Mouse (Mus musculus) megakaryocyte progenitor cell, adult 5-6 weeks (primary cell): ENCODE data around the gene Cd6. TPM values are rescaled to one million over a fixed set of nuclear protein-coding genes. Genes with fewer than 3 reads are reported as not detected.

ENCODE experiments used
- ATAC-seq: replicated peaks from 2 replicates; pipeline ENCODE4 v1.8.0; 2016; ENCODE audit warnings: mild to moderate bottlenecking, moderate TSS enrichment, inconsistent platforms; ENCODE audit not compliant: poor library complexity
- total RNA-seq, 2 experiments: library from RNA; stranded (forward) in 1 of 2; stranded (reverse) in 1 of 2; fragments of 157-497, 149-512 nt in 1 of 2; fragments of 200-1000 nt in 1 of 2; gene quantifications; 2 replicates each; pipeline versions ENCODE4 v1.2.3 to v1.2.4; 2015 to 2017

Cd6 gene
- total RNA-seq, 2 experiments from 2014 or later = 0.69 to 1.4 TPM

DNA sequence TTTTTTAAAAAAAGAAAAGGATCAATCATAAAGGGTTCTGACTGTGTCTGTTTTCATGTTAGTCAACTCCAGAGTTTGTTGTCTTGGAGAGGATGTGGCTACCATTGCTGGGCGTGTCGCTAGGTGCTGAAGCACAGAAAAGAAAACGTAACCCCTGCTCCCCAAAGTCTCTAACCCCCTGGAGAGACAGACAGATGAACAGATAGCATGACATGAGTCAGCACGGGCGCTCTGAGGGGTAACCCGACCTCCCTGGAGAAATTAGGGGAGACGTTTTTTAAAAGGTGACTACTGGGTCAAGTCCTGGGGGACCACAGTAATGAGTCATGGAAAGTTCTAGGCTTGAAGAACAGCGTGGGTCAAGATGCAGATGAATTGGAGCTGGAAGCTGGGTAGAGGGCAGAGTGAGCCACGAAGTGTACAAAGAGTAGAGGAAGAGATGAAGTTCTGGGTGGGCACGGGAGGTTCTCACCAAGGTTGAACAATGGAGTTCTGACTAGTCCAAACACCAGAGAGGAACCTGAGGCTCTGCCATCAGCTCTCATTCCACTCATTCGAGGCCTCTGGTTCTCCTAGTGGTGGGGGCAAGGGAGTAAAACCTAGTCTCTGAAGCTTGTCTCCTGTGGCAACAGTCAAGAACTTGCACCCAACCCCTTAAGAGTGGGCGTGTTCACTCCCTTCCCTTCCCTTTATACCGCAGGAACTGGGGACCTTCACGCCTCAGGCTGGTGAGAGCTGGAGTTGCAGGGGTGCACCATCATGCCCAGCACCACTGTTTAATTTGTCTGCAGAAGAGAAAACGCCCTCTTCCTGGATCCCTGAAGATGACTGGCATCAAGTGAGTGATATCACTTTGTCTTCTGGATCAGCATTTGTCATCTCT, 9.4 kb upstream of the Cd6 start, which contains the start of gene Slc15a3:
Slc15a3 (plus strand) TSS at position 718 of the 883 bp plus-strand sequence.
- ATAC-seq = no peak

DNA sequence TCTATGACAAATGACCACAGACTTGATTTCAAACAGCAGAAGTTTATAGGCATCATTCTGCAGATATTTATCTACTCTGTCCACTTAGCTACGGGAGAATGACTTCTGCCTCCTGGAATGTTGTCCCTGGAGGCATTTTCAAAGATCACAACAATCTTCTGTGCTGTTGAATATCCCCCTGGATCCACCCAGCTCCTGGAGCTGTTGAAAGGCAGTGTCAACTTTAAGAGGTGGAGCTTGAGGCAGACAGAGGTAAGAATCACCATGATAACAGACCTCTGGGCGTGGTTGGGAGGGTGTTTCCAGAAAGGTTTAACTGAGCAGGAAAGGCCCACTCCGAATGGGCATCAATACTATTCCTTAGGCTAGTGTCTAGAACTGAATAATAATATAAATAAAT, 5.8 kb upstream of the Cd6 start:
- ATAC-seq = no peak

- 0 out of 2 replicates have a peak, but pooled peaks have one; percentile 24 for ATAC-seq
Observed at GRCm38 (mm10) chr19:10833611-10834010, 3.8 kb upstream of the Cd6 start.

DNA sequence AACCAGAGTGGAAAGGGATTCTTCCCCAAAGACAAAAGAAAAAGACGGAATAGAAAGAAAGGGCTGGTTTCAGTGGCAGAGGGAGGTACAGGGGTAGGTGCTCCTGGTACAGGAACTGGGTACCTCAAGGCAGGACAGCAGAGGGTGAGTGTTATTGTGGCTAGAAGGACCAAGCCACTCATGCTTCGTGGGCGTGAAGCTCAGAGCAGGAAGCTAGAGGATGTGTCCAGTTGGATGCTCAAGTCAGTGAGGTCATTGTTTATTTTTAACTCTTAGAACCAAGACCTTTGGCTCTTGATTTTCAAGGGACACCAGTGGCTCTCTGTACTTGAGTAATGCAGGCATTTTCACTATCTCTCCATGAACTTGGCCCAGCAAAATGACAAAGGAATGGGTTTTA, 2.2 kb upstream of the Cd6 start:
- no peak for ATAC-seq

DNA sequence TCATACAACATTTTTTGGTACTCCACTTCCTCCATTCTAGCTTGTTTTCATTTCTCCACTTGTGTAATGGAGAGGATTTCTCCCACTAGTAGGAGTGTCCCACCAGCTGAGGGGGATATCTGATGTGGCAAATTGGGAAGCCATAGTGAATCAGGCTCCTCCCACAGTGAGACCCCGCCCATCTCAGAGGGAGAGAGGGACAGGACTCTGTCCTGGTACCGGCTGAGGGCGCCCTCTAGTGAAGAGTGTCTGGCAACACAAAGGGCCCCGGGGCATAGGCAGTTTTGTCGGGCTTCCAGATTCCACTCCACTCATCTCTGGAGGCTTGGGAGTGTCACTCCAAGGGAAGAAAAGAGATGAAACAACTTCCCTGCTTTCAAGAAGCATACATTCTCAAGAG, 1.6 kb upstream of the Cd6 start:
- ATAC-seq = peak; percentile 94

DNA sequence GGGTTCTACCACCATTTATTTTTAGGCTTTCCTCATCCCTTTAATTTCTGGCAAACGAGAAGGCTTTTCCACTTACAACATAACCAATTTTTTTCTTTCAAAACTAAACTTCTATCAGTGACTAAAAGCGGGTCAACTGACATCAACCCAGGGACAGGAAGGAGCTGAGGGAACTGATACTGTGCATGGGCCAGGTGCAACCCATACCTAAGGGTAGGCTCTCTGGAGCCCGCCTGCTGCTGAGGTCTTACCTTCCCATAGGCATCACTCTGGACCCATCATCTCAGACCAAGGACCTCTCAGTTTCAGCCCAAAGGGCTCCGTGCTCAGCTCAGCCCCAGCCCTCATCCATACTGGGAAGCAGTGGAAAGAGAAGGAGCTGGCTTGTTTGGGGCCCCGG, 1.5 kb downstream of the Cd6 start:
- ATAC-seq = no peak

- no peak for ATAC-seq
Observed at GRCm38 (mm10) chr19:10824061-10824460, 5.8 kb downstream of the Cd6 start.

GRCm38 (mm10) chr19:10822534-10822933, 7.3 kb downstream of the Cd6 start:
- ATAC-seq = no peak

DNA sequence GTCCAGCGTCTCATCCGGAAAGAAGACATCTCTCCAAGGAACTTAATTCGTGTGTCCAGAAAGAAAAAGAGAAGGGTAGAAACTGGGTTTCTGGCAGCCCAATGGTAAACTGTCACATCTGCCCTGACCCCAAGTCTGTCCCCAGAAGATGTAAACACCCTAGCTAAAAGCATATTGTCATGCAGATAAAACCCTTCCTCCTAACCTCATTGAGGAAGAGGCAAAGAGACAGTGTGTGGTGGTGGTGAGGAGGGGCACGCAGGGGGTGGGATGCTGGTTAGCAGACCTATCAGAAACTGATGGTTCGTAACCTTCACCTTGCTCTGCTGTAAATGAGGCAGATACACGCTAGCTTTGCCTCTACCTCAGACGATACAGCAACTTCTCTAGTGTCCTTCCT, 8.5 kb downstream of the Cd6 start:
- peak; percentile 47 for ATAC-seq

DNA sequence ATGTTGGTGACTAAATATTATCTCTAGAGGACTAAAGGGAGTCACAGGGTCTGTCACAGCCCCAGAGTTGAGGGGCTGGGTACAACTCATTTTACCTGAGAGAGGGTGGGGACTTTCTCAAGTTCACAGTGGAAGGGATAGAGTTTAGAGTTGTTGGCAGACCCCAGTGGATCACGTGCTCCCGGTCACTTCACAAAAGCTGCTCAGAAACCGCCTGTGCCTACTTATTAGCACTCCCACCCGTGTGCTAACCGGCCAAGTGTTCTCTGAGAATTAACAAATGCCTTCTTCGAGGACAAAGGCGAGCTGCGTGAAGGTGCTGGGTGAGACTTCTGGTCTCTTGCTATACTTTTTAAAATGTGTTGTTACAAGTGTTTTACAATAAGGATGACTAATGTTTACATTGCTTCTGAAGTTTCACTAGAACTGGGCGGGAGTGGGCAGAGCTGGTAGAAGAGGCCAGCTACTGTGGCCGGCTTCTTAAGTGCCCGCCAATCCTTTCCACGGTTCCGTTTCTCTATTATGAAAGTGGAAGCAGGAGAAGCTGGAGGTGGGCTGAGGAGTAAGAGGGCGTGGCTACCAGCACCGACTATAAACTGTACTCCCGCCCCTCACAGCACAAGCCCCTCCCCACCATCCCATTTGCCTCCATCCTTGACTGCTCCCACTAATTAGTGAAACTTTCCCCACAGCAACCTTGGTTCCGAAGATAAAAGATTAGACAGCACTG, 11.5 kb downstream of the Cd6 start:
- peak; percentile 85 for ATAC-seq

DNA sequence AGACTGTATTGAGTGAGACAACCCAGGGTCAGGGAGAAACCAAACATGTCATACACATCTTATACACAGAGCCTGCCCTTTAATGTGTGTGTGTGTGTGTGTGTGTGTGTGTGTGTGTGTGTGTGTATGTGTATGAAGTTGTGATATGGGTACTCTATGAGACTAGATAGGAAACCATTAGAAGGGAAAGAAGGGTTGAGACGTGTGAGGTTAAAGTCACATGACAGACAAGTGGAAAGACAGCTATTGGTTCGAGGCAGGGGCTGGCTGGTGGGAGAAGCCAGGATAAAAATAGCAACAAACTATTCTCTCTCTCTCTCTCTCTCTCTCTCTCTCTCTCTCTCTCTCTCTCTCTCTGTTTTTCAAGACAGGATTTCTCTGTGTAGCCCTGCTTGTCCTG, 13.4 kb downstream of the Cd6 start:
- no peak for ATAC-seq

DNA sequence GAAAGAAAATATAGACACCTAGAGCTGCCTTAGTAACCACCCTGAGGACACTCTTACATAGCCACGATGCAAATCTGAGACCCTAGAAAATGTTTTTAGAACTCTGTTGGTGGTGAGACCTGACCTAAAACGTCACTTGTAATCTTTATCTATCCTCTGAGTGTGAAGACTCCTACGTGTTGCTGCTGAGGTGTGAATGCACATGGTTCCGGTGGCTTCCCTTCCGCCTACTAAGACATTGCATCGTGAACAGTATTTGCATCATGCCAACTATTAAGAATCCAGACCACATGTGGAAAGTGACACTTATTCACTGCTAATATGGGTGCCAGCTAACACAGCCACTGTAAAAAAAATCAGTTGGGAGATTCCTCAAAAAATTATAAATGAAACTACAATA, 14.0 kb downstream of the Cd6 start:
- ATAC-seq = no peak

DNA sequence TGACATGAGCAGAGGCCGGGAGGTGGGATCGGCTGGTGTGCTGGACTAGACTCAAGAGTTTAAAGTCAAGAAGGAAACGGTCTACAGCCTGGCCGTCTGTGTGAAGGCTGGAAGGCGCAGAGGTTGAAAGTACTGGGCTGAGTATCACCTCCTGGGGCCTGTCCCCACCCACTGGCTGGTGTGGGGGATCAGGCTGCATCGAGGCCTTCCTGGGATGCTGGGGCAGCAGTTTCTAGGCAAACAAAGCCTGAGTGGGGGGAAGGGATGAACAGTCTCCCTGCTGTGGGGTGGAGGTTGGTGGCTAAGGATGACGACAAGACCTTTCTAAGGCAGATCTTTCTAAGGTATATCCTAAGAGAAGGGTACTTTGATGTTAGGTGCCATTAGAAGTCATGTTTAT, 16.0 kb downstream of the Cd6 start:
- no peak for ATAC-seq

GRCm38 (mm10) chr19:10813039-10813438, 16.8 kb downstream of the Cd6 start:
- ATAC-seq = no peak

DNA sequence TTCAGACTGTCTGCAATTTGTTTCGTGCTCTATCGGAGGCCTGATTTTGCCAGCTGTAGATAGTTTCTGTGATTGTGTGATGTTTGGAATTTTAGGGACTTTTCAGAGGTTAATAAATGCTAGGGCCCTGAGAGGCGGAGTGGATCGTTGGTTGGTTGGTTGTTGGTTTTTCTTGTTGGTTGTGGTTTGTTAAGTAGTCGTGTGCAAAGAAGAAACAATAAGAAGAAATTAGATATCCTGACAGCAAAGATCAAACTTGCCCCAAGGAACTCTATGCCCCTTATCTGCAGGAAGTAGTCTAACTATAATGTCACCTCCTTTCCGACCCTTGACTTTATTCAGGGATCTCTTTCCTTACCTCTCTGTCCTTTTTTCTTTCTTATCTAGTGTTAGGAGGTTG, 18.4 kb downstream of the Cd6 start:
- ATAC-seq = no peak

DNA sequence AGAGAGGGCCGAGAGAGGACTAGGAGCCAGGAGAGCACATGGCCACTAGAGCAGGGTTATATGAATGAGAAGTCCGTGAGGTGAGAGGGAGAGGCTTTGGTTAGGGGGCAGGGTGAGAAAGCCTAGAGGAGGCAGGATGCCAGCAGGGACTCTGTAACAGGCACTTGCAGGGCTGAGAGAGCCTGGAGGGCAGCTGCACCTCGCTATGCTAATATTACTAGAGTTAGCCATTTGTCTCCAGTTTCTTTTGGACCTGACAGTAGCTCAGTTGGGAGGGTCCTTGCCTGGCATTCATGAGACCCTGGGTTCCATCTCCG, 19.7 kb downstream of the Cd6 start:
- ATAC-seq = no peak

DNA sequence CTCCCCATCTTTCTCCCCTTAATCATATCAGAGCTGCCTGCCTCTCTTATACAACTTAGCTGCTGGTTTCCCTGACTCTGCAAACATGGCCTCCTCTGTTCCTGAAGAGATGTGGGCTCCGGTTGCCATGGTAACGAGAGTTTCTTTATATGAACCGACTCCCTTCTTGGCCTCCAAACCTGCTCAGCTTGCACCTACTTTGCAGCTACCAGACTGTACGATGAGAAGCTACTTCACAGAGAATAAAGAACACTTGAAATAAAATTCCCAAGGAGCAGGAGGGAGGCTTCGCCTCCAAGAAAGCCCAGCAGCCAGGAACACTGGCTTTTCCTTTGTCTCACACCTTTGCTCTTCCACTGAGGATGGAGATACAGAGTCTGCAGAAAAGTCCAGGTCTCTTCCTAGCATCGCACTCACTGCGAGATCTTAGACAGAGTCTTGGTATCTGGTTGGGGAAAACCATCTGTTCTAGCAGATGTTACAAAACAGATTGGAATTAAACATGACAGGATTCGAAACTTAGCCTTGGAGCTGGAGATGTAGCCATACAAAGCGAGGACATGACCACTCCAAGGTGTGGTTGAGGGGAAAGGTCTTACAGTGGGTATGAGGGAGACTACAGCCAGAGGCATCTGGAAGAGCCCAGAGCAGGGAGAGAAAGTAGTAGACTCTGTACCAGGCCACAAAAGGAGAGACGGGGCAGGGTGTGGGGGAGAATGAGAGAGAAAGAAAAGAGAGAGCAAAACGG, 20.3 kb downstream of the Cd6 start:
- ATAC-seq = no peak

DNA sequence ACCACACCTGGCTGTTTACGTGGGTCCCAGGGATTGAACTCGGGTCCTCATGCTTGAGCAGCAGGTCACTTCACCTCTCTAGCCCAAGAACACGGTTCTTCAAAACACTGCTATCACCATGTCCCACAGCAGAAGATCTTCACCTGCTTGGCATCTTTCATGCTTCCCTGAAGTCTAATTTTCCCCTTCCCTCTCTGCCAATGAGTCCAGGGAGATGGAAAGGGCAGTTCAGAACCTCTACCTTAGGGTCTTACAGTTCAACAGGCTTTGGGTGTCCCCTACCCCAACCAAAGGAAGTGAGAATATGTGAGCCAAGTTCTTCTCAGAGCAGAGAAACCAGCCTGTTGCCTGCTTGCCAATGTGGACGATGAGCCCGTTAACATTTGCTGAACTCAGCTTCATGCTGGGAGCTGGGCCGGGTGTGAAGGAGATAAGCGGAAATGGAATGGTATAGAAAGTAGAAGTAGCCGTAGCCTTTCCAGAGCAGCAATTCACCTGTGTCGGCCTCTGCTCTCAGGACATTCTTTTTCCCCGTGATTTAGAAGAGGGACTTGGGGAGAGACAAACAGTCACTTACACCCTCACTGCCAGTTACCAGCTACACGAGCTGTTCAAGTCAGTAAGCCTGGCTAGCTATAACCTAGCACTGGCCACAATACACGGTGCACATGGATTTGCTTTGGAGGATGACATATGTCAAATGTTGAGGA, 21.2 kb downstream of the Cd6 start:
- ATAC-seq = no peak

DNA sequence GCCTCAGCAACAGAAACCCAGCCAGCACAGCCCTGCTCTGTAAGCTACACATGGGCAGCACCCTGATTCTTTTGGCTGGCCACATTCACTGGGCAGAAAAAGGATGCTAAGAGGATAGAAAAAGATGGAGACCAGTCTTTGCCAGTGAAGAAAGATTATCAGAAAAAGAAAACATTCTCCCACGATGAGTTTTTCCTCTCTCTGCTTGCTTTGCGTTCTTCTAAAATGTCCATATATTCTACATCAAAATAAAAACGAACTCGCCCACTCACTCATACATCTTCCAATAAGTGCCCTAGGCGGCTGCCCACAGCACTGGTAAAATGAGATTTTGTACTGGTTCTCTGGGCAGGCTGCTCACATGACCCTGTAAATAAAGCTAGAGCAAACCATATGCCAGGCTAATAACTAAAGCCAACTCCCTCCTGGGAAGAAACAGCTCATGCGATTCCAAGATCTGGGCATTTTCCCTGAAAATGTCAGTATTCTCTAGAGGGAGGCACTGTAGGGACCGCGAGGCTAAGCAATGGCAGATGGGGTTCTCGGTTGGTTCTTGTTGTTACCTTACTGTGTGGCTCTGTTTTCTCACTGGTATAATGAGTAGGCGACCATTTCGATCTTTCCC, 24.1 kb downstream of the Cd6 start:
- ATAC-seq = no peak

DNA sequence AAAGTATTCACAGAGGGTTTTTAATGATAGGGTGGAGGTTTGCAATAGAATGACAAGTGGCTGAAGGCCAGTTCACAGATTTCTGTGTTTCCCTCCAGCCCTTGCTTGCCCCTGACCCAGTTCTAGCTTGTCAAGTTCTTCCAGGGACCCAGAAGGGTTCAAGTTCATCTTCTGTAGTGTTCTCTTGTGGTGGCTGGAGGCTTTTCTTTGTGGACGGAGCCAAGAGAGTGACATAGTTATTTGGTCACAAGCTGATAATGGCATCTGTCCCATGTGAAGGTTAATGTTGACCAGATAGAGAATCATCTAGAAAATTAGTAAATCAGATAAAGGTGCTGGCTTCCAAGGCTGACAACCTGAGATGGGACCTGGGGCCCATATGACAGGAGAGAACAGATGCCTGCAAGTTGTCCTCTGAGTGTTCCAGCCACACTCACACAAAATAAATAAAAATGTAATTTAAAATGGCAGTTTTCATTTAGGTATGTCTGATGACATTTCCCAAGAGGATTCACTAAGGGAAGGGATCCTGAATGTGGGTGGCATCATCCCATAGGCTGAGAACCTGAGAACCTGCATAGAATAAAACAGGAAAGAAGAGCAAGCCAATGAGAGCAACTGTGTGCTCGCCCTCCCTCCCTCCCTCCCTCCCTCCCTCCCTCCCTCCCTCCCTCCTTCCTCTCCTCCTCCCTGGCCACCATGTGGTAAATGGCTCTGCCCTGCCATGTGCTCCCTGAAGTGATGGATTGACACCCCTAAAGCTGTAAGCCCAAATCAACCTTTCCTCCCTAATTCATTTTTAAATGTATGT, 24.8 kb downstream of the Cd6 start:
- no peak for ATAC-seq
